Mouse (Mus musculus) lung, postnatal 10 days (tissue): ENCODE data around the gene Syne2.
"Not testable (repeated sequence)": the region's sequence is repeated elsewhere in the genome, so short reads cannot be mapped to it uniquely, and the experiment has no call there.

ENCODE experiments used
- DNase-seq: peaks from one replicate; pipeline ENCODE4 v3.0.0; 2021

Gene Syne2

GRCm38 (mm10) chr12:76111046-76111445 is 293.1 kb downstream of the Syne2 start:
- DNase-seq, result no peak

GRCm38 (mm10) chr12:76116577-76116976 is 298.6 kb downstream of the Syne2 start:
- DNase-seq, result no peak

- DNase-seq, result peak; percentile 47
Measured at GRCm38 (mm10) chr12:76117632-76118153, 299.8 kb downstream of the Syne2 start.

GRCm38 (mm10) chr12:76123223-76123622 is 305.3 kb downstream of the Syne2 start:
- no peak for DNase-seq

GRCm38 (mm10) chr12:76128306-76128705 is 310.4 kb downstream of the Syne2 start:
- DNase-seq, result no peak

- DNase-seq, result peak; percentile 52
Measured at GRCm38 (mm10) chr12:76128831-76129230, 310.9 kb downstream of the Syne2 start.

- peak; percentile 36 for DNase-seq
Measured at GRCm38 (mm10) chr12:76130281-76130680, 312.3 kb downstream of the Syne2 start.

- DNase-seq, result no peak
Measured at GRCm38 (mm10) chr12:76130891-76131290, 313.0 kb downstream of the Syne2 start.

GRCm38 (mm10) chr12:76132591-76132990 is 314.7 kb downstream of the Syne2 start:
- DNase-seq, result peak; percentile 74

- not testable (repeated sequence) for DNase-seq
Measured at GRCm38 (mm10) chr12:76133081-76133480, 315.1 kb downstream of the Syne2 start.

- no peak for DNase-seq
Measured at GRCm38 (mm10) chr12:76136701-76137100, 318.8 kb downstream of the Syne2 start.

GRCm38 (mm10) chr12:76152389-76152788 is 334.5 kb downstream of the Syne2 start:
- not testable (repeated sequence) for DNase-seq
